Mouse (Mus musculus): ENCODE results near the gene Arid3a.
"Not testable (repeated sequence)": the region's sequence is repeated elsewhere in the genome, so short reads cannot be mapped to it uniquely, and the experiment has no call there.

Arid3a gene

GRCm38 (mm10) chr10:79926491-79927323 is at the start of gene Arid3a:
Gene Arid3a, plus strand, starts transcription at chr10:79927043.
- DNase-seq (ENCODE audit: low spot score), result peak; percentile 88

GRCm38 (mm10) chr10:79877174-79877573 is 49.7 kb upstream of the Arid3a start:
- no peak for DNase-seq (ENCODE audit: low spot score)

DNA sequence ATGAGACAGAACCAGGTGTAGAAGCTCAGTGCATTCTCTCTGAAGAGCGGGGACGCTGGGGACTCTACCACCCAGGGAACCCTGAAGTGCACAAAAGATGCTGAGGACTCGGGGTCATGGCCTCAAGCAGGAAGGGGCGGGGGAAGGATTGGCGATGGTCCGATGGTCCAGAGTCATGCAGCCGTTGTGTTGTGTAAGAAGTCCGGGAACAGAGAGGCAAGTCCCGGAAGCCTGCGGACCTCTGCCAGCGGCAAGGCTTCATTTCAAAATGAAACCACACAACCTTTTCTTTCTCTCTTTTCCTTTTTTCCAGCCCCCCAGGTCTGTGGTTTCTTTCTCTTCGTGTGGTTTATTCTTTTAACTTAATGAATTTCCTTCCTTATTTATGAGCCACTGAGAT is 49.1 kb upstream of the Arid3a start:
- no peak for DNase-seq (ENCODE audit: low spot score)

DNA sequence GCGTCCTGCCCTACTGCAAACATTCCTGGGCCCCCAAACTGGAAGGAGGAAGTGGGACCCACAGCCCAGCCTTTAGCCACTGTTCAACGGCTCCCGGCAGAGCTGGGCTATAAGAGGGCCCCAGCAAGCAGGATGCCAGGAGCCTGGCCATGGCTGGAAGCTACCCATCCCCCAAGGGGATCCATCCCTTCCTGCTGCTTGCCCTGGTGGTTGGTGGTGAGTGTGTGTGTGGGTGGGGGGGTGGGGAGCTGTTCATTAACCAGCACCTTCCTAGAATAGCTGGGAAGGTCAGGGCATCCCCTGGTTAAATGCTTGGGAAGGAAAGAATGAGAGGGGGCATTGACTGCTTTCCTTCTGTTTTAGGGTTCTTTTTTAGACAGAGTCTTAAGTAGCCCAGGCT is 47.3 kb upstream of the Arid3a start:
- DNase-seq (ENCODE audit: low spot score), result no peak

DNA sequence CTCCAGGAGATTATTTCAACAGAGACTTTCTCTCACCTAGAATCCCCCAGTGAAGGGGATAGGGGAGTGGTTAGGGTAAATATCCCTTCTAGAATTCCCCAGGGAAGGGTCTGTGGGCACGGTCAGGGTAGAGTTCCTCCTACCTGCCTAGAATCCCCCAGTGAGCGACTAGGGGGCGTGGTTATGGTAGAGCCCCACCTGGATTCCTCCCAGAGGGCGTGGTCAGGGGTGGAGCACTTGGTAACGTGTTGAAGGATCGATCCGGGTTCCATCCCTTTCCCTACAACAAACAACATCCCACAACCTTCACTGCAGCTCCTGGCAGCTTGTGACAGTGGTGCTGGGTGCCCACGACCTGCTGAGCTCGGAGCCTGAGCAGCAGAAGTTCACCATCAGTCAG is 46.1 kb upstream of the Arid3a start:
- no peak for DNase-seq (ENCODE audit: low spot score)

- DNase-seq (ENCODE audit: low spot score), result no peak
Observed at GRCm38 (mm10) chr10:79881981-79882380, 44.9 kb upstream of the Arid3a start.

- peak; percentile 81 for DNase-seq (ENCODE audit: low spot score)
Observed at GRCm38 (mm10) chr10:79883297-79884084, 43.4 kb upstream of the Arid3a start.

DNA sequence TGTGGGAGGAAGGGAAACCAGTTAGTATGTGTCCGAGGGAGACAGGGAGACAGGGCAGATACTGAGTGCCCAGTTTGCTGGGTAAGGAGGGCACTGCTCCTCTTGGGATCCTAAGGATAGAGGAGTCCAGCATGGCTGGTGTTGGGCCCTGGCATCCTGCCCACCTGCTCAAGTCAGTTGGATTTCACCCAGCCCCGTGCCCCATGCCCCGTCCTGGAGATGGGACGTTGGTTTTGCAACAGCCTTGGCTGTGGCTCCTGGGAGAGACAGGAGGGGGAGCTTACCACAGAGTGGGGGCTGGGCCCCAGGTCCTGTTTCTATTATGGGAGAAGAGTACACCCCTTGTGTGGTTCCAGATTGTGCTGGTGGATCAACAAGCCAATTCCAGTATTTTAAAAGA is 42.4 kb upstream of the Arid3a start:
- DNase-seq (ENCODE audit: low spot score), result no peak

GRCm38 (mm10) chr10:79884938-79885337 is 41.9 kb upstream of the Arid3a start:
- not testable (repeated sequence) for DNase-seq (ENCODE audit: low spot score)

GRCm38 (mm10) chr10:79886054-79886453 is 40.8 kb upstream of the Arid3a start, which contains the start of gene Elane:
Gene Elane, plus strand, starts transcription at chr10:79886247.
- no peak for DNase-seq (ENCODE audit: low spot score)

GRCm38 (mm10) chr10:79886611-79887010 is 40.2 kb upstream of the Arid3a start:
- DNase-seq (ENCODE audit: low spot score), result no peak

GRCm38 (mm10) chr10:79889386-79889785 is 37.5 kb upstream of the Arid3a start:
- DNase-seq (ENCODE audit: low spot score), result no peak

GRCm38 (mm10) chr10:79890670-79891069 is 36.2 kb upstream of the Arid3a start, which contains the start of gene Cfd:
Gene Cfd, plus strand, starts transcription at chr10:79890853.
- DNase-seq (ENCODE audit: low spot score), result no peak

DNA sequence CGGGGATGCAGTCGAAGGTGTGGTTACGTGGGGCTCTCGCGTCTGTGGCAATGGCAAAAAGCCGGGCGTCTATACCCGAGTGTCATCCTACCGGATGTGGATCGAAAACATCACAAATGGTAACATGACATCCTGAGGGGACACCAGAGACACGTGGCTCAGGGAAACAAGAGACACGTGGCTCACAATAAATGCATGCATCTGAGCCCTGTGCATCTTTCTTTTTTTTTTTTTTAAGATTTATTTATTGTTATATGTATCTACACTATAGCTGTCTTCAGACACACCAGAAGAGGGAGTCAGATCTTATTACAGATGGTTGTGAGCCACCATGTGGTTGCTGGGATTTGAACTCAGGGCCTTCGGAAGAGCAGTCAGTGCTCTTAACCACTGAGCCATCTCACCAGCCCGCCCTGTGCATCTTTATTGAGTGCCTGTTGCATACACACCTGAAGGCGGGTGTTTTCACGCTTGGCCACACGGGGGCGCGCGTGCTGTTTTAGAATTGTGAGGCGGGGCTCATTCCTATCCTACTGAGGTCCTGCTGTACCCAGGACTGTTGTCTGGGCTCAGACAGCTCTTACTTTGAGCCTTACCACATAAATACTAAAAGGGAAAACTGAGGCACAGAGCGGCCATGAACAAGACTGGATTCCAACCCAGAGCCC is 34.3 kb upstream of the Arid3a start:
- DNase-seq (ENCODE audit: low spot score), result peak; percentile 78

DNA sequence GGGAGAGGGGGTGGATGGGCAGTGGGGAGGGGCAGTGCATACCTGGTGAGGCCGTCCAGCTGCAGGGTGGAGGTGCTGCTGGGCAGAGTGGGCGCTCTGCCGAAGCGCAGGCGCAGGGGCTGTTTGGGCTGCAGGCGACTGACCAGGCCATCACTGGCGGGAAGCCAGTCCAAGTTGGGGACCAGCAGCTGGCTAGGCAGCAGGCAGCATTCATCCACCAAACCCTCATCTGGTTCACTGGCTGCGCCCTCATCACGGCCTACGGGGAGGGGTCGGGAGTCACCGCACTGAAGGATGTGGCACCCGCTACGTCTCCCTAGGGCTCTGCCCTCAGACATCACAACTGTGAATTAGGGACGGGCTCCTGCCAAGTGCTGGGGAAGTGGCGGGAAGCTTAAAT is 30.5 kb upstream of the Arid3a start:
- DNase-seq (ENCODE audit: low spot score), result no peak

DNA sequence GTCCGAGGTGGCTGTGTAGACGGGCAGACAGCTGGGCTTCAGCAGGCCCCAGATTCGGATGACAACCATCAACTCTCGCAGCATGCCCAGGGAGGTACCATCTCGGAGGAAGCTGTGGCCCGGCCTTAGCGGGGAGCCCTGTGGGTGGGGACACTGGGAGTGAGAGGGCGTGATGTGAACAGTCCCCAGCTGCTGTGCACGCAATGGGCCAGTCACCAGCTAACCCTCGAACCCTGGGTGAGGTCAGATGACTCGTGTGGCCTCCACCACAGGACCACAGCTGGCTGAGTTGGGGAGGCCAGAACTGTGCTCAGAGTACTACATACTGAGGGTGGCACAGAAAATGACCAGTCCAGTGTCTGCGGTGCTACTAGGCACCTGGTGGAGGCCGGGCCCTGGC is 30.0 kb upstream of the Arid3a start:
- DNase-seq (ENCODE audit: low spot score), result no peak

GRCm38 (mm10) chr10:79897316-79898245 is 29.3 kb upstream of the Arid3a start:
- no peak for DNase-seq (ENCODE audit: low spot score)

GRCm38 (mm10) chr10:79900951-79901410 is 25.9 kb upstream of the Arid3a start:
- no peak for DNase-seq (ENCODE audit: low spot score)

DNA sequence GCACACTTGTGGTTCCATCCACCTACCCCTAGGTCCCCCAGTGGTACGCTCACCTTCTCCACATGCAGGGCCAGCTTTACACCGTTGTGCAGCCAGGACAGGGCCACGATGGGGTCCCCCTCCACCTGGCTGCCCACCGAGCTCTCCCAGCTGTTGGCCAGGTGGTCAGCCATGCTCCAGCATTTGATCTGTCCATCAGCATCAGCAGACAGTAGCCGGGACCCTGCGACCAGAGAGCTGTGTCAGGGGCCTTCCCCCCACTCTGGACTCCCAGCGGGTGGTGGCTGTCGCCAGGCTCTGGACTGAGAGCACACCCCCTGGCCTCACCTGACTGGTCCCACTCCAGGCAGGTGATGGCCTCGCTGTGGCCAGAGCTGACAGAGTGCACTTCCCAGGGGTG is 20.1 kb upstream of the Arid3a start:
- DNase-seq (ENCODE audit: low spot score), result no peak

DNA sequence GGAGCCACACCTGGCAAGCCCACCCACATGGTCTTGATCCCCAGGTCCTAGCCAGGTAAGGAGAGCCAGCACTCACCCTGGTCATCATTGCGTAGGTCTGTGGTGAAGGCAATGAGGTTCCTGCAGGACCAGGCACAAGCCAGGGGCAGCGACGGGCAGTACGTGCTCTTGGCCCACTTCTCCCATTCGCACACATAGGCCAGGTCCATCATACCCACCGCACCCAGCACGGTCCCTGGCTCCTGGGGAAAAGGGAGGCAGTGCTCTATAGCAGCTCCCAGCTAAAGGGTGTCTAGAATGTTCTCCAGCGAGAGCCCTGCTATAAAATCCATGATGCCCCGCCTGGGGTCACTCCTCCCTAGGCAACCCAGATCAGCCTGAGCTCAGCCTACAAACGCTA is 19.4 kb upstream of the Arid3a start:
- no peak for DNase-seq (ENCODE audit: low spot score)

All from urinary bladder, postnatal 25 days (tissue).